Comparison of ENCODE assay signal across 23 mouse cellular contexts in genomic region chr13:4576921-4577320, GRCm38 (mm10). TPM values are rescaled to one million over a fixed set of nuclear protein-coding genes. Genes with fewer than 3 reads are reported as not detected.
"Had no signal": no experiment of that assay in that cellular context is flagged by ENCODE, and none has a peak within 500 bp of the region (broad histone marks: within the 10 kb centered on the region; RNA-seq: fewer than 3 reads in every experiment).

No protein-coding gene starts in this region.

- H3K9ac ChIP-seq: neural tube, embryonic 13.5 days; neural tube, embryonic 15.5 days; stomach, embryonic 15.5 days had no signal

- H3K4me3 ChIP-seq: neural tube, embryonic 13.5 days; neural tube, embryonic 15.5 days; stomach, embryonic 15.5 days had no signal

- H3K9me3 ChIP-seq: neural tube, embryonic 13.5 days; neural tube, embryonic 15.5 days; stomach, embryonic 15.5 days had no signal

- H3K36me3 ChIP-seq: neural tube, embryonic 13.5 days; neural tube, embryonic 15.5 days; stomach, embryonic 15.5 days had no signal

- H3K4me1 ChIP-seq: neural tube, embryonic 13.5 days; neural tube, embryonic 15.5 days; stomach, embryonic 15.5 days had no signal

- H3K4me2 ChIP-seq: neural tube, embryonic 13.5 days; neural tube, embryonic 15.5 days; stomach, embryonic 15.5 days had no signal

- H3K27ac ChIP-seq: neural tube, embryonic 13.5 days; neural tube, embryonic 15.5 days; stomach, embryonic 15.5 days; stomach, postnatal 0 days had no signal

- H3K27me3 ChIP-seq: neural tube, embryonic 13.5 days; neural tube, embryonic 15.5 days; stomach, embryonic 15.5 days had no signal

- DNase-seq: retina, postnatal 1 day; right cerebral cortex, adult 18-20 months; right cerebral cortex, postnatal 14 days; right cerebral cortex, postnatal 25 days; right cerebral cortex, postnatal 4 days; spleen, adult 18-20 months; thymus, adult 18-20 months; thymus, adult 2 months; thymus, postnatal 14 days; thymus, postnatal 25 days; thymus, postnatal 36 days; thymus, postnatal 4 days had no signal

RNA-seq across cellular contexts. Expression of gene Akr1c21, which starts 3.0 kb away (rescaled TPM):
- polyA plus RNA-seq: neural tube, embryonic 13.5 days; neural tube, embryonic 14.5 days; neural tube, embryonic 15.5 days; small intestine, adult 2 months; spleen, adult 2 months; stomach, embryonic 14.5 days; stomach, embryonic 16.5 days; stomach, postnatal 0 days; urinary bladder, adult 2 months had no signal

RNA-seq across cellular contexts. Expression of gene Akr1c20, which starts 53.8 kb away (rescaled TPM):
- polyA plus RNA-seq: neural tube, embryonic 13.5 days; neural tube, embryonic 14.5 days; neural tube, embryonic 15.5 days; small intestine, adult 2 months; spleen, adult 2 months; stomach, embryonic 14.5 days; stomach, embryonic 15.5 days; stomach, embryonic 16.5 days; stomach, postnatal 0 days; thymus, adult 2 months; thymus, postnatal 0 days; urinary bladder, adult 2 months had no signal
